Mouse (Mus musculus): ENCODE results near the gene Gnb4.
A peak's percentile ranks its signal among the peaks of the same experiment; 100 is the strongest.

Gnb4 gene

GRCm38 (mm10) chr3:32611606-32612170 lies 4.7 kb downstream of the Gnb4 start:
- DNase-seq = peak; percentile 10

DNA sequence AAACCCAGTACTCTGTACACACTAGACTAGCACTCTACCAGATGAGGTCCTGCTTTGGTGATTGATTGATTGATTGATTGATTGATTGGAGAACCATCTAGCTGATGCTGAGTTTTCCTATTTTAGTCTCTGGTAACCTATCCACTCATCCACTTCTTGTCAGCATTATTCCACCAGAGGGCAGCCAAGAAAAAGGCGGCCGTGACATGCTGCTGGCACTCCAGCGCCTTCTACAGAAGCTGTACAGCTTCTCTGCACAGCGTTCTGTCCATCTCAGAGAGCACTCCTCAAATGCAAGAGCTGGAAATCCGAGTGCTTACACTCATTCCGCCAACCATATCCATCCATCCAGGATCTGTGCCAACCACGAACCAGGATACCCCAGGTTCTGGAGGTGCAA lies 5.8 kb downstream of the Gnb4 start:
- peak; percentile 45 for DNase-seq

GRCm38 (mm10) chr3:32609233-32609632 lies 7.2 kb downstream of the Gnb4 start:
- DNase-seq = no peak

GRCm38 (mm10) chr3:32601055-32601454 lies 15.3 kb downstream of the Gnb4 start:
- DNase-seq = no peak

- no peak for DNase-seq
Observed at GRCm38 (mm10) chr3:32599328-32599727, 17.1 kb downstream of the Gnb4 start.

GRCm38 (mm10) chr3:32595080-32595479 lies 21.3 kb downstream of the Gnb4 start:
- no peak for DNase-seq

- DNase-seq = no peak
Observed at GRCm38 (mm10) chr3:32586274-32586673, 30.1 kb downstream of the Gnb4 start.

- no peak for DNase-seq
Observed at GRCm38 (mm10) chr3:32583489-32583888, 32.9 kb downstream of the Gnb4 start.

DNA sequence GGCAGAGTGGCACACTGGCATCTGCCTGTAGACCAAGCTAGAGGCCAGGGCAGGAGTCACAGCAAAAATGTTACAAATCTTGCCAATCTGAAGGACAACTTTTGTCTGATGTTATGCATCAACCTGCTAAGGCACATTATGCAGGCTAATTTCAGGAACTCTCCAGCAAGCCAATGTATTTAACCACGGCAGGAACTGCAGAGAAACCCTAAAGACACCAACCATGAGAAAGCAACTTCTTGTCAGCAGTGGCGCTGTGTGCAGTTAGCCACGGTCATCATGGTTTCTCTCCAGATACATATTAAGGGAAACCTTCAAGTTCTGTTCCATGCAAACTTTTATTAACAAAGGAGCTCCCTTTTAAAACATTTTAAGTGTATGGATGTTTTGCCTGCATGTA lies 34.5 kb downstream of the Gnb4 start:
- DNase-seq = no peak

GRCm38 (mm10) chr3:32580738-32581137 lies 35.6 kb downstream of the Gnb4 start:
- no peak for DNase-seq

GRCm38 (mm10) chr3:32578772-32579171 lies 37.6 kb downstream of the Gnb4 start:
- no peak for DNase-seq

- no peak for DNase-seq
Observed at GRCm38 (mm10) chr3:32575151-32575550, 41.2 kb downstream of the Gnb4 start.

DNA sequence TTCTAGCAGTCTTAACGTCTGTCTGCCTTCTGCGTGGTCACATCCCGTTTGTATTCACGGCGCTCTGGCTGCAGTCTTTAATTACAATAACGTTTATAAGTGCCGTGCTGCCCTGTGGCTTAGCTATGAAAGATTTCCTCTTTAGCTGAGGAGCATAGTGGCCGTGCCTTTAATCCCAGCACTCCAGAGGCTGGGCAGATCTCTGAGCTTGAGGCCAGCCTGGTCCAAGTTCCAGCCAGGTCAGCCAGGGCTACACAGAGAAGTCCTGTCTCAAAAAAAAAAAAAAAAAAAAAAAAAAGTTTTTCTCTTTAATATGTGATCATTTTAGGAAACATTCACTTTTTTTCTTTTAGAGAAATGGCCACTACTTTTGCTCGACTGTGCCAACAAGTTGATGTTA lies 42.5 kb downstream of the Gnb4 start:
- DNase-seq = no peak

DNA sequence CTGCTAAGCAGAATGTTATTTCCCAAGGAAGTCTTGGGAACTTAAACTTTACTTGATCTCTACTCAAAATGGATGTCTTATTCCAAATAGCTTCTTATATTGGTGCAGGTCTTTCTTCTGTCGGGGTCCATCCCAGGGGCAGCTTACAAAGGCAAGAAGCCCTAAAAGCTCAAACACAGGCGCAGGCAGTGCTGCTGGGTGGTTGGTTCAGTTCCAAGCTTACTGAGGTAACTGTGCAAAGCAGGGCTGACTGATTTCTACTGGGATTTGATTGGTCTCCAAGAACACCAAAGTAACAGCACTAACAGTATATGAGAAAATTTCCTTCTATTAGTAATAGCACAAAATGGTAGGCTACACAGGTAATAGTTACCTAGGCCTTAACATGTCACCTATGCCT lies 43.3 kb downstream of the Gnb4 start:
- no peak for DNase-seq

DNA sequence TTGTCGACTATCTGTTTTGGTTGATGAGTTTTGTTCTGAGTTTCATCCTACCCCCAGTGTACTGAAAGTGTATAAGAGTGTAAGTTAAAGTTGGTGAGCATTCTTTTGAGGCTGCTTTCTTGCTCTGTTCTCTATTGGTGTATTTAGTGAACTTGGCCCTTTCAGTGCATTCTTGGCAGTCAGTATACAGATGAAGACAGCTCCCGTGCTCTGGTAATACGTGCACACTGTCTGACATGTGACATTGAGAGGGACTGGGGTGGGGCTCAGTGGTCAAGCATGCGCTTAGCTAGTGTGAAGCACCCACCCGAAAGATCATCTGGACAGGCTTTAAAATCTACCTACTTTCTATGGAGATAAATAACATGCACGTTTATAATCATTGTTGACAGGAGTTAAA lies 53.0 kb downstream of the Gnb4 start:
- no peak for DNase-seq

- DNase-seq = peak; percentile 36
Observed at GRCm38 (mm10) chr3:32553061-32553460, 63.3 kb downstream of the Gnb4 start.

DNA sequence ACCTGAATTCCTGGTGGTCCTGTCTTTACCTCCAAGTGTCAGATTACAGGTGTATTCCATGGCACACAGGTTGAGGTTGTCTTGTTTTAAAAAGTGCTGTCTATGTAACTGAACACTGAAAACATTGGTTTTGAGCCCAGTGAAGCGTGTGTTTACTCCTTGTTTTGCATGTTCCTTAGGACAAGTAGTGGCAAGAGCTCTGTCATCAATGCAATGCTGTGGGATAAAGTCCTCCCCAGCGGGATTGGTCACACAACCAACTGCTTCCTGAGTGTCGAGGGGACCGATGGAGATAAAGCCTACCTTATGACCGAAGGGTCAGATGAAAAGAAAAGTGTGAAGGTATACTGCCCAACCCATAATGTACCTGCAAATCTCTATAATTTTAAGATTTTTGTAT lies 78.3 kb downstream of the Gnb4 start:
- no peak for DNase-seq

DNA sequence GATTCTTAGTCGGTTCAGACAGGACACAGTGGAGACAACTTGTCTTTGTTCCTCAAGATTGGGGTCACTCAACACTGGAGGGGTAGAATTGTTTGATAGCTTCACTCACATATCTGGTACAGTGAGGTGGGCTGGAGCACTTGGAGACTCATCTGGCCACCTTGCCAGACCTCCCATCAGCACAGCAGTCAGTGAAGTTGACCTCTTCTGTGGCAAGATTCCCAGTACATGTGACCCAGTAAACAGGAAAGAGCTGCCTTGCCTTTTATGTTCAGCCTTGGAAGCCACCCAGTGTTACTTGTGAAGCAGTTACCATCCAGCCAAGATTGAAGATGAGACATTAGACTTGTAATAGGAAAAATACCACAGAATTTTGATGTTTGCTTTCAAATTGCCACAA lies 78.8 kb downstream of the Gnb4 start:
- DNase-seq = no peak

- DNase-seq = no peak
Observed at GRCm38 (mm10) chr3:32535692-32536091, 80.7 kb downstream of the Gnb4 start.

All from thymus, postnatal 25 days (tissue).